Mouse (Mus musculus): Measurements from ENCODE around the gene Nkx1-2.

Nkx1-2 gene

DNA sequence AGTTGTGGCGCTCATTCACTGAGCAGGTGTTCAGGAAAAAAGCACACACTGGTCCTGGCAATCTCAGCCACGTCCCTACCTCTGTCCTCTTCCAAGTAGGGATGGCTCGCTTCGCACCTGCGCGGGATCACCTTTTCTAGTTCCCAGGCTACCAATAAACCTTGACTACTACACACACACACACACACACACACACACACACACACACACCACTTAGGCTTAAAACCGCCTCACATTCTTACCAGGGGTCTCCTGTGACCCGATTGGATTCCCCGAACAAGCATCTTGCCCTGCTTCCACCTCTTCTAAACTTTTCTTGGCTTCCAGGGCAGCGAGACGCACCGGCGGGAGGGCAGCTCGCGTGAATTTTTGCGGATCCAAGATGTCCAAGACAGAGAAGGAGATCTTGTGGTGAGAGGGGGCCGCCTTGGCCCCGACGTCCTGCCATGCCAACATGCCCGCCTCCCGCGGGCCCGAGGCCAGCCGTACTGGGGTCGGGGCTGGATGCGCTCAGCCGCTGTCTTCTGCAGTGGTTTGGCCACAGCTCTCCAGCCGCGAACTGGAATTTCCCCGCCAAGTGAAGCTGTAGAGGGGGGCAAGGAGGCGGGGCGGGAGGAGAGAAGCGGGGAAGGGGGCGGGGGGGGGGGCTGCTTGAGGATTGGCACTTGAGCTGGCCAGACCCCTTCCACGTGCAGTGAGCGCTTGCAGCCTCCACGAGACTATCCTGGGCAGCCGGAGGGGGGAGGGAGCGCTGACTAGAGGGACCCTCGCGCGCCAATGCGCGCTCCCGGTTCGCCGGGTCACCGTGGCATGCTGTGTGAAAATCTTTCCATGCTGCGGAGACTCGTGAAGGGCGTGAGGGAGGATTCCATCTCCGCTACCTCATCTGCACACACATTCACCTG, at the start of gene Nkx1-2:
Gene Nkx1-2, minus strand, starts transcription at position 567 of the 905 bp plus-strand sequence.
- no peak for DNase-seq

DNA sequence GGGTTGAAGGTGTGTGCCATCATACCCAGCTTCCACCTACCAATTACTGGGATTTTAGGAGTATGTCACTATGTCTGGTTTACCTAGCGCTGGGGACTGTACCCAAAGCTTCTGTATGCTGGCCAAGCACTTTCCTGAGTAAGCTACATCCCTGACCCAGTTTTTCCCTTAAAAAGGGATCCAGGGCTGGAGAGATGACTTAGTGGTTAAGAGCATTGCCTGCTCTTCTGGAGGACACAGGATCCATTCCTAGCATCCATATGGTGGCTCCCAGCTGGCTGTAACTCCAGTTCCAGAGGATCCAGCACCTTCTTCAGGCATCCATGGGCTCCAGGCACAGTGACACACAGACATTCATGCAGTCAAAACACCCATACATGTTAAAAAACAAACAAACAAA, 47.1 kb upstream of the Nkx1-2 start:
- no peak for DNase-seq

DNA sequence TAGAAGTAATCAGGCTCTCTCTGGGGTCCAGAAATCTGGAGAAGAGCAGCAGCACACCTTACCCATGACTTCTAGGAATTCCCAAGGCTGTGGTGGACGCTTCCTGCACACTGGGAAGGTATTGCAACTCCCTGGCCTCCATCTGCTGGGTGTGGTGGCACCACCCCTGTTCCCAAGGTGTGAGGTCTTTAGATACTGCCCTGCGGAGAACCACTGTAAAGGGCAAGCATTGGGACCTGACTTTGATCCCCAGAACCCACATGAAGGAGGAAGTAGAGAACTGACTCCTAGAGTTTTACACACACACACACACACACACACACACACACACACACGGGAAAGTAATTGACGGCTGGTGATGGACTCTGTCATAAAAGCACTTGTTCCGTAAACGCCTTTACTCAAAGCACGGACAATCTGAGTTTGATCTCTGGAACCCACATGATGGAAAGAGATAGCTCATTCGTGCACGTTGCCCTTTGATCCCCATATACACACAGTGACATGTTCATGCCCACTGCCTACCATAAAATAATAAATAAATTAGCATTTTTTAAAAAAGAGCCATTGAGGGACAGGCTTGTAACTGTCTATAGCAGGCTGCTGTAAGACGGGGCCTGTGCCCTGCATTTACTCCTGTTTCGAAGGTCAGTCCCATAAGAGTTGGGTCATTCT, 45.3 kb upstream of the Nkx1-2 start:
- DNase-seq = no peak

DNA sequence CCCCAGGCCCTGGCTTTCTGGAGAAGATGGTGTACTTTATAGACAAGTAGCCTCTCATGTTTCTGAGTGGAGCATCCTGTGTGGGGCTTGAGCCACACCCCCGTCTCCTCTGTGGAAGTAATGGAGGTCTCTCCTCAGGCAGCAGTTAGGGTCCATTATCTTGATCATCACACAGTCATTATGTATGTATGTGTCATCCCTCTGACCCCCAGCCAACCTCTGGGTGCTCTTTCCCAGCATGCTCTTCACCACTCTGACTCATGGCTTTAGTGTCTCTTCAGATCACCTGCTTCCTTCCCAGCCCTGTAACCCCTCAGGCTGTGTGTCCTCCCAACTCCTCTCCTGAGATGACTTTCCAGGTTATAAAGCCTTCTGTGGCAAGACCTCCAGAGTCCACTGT, 42.2 kb upstream of the Nkx1-2 start:
- DNase-seq = no peak

DNA sequence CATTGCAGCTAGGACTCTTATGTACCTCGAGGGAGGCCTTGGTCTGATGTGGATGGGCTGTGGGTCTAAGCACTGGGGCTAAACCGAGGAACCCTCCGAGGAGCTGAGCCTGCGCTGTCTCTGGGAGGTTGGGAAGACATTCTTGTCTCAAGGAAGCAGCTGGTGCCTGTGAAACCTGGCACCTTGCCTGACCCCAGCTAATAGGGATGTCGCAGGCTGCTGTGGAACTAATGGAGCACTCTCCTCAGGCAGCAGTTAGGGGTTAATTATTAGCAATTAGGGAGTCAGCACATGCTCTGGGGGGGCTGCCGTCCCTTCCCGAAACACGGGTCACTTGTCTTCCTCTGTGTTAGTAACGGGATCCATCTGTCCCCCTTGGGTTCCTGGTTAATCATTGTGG, 41.5 kb upstream of the Nkx1-2 start:
- no peak for DNase-seq

DNA sequence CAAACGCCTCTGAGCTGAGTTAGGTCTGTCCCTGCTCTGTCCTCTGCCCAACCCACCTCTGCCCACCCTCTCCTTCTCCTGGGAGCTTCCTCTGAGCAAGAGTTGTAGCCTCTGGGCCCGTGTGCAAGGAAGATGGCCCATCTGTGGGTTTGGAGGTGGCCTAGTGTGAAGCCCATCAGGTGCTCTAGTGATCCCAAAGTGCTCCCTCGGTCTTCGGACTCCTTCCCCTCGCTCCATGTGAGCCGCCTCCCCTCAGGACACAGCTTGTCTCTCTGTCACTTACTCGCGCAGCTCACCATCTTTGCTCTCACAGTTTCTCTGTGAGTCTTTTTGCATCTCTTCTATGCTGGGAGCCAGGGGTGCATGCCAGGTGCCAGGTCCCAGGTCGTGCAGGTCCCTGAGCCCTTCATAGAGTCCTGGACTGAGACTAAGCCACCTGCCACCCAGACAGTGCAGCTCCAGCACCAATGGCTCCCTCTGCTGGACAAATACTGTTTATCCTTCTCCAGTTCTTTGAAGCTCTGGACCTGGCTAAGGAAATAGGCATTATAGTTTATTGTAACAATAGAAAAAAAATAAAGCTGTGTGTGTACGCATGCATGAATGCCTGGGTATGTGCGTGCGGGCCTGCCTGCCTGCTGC, 39.1 kb upstream of the Nkx1-2 start:
- no peak for DNase-seq

DNA sequence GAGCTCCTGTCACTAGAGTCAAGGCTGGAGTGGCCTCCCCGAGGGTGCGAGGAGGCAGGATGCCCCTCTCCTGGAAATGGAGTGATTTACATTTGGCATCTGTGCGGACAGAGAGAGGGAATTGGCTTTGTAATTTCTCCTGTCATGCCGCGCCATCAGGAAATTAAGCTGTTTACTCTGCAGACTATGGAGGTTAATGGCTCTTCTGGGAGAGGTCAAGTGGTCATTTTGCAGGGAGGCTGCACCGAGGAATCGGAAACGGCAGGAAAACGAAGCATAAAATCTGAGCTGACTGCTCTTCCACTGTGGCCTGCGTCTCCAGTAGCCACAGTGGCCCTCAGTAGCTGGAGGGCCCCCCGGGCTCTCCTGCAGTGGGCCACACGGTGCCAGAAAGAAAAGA, 37.9 kb upstream of the Nkx1-2 start:
- DNase-seq = no peak

DNA sequence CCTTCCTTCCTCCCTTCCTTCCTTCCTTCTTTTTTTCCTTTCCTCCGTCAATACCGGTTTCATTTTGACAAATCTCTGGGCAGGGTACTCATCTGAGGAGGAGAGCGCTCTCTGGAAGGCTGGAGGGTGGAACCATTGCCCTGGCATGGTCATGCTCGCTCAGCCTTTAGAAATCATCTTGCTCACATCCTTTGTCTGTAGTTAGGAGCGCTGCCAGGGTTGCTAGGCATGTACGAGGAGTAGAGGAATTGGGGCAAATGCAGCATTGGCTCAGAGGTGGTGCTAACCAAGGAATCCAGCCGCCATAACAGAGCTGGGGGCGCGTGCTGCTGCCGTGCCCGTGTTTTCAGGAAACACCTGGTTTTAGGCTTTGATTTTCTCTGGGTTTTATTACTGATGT, 31.9 kb upstream of the Nkx1-2 start:
- DNase-seq = no peak

DNA sequence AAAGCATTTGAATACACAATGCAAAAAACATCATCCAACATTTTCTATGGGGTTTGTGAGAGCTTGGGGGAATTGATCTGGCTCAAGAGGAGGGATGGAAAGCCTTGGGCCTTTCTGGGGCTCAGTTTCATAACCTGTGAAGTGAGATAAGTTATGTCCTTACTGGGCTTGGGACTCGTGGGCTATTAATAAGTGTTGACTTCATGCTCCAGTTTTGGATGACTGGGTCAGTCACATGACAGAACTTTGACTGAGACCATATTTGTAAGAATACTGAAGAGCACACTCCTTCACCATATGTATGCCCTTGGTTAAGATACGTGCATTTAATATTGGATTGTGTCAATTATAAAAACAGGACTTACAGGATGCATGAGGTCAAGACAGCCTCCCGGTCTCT, 28.0 kb upstream of the Nkx1-2 start:
- no peak for DNase-seq

DNA sequence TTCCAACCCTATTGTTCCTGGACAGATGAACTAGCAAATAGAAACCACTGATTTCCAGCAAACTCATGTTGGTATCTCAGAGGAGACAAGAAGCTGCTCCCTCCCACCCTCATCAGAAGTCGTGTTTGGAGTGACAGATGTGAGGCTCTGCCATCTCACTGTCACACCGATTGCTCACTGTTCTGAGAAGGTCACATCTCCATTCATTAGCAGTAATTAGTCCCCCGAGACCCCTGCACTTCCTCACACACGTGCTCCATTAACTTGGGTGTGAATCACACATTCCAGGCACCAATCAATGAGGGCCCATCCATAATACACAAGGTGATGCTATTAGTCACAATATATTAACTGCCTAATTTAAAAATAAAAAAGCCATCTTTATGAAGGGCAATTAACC, 26.7 kb upstream of the Nkx1-2 start:
- no peak for DNase-seq

DNA sequence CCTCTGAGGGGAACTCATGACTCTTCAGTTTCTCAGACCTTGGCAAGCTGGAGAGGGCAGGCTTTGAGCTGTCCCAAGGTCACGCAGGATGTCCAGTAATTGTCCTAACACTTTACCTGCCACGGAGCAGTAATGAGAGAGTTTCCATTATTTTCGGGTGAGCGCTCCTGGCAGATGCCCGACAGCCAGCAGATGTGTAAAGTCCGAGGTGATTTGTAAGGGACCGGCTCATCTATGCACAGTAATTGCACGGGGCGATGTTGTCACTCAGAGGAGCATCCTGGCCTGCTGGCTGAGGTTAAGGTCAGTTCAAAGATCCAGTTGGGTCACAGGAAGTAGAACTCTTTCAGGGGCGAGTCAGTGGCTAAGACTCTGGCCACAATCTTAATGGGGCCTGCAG, 24.7 kb upstream of the Nkx1-2 start:
- DNase-seq = no peak

DNA sequence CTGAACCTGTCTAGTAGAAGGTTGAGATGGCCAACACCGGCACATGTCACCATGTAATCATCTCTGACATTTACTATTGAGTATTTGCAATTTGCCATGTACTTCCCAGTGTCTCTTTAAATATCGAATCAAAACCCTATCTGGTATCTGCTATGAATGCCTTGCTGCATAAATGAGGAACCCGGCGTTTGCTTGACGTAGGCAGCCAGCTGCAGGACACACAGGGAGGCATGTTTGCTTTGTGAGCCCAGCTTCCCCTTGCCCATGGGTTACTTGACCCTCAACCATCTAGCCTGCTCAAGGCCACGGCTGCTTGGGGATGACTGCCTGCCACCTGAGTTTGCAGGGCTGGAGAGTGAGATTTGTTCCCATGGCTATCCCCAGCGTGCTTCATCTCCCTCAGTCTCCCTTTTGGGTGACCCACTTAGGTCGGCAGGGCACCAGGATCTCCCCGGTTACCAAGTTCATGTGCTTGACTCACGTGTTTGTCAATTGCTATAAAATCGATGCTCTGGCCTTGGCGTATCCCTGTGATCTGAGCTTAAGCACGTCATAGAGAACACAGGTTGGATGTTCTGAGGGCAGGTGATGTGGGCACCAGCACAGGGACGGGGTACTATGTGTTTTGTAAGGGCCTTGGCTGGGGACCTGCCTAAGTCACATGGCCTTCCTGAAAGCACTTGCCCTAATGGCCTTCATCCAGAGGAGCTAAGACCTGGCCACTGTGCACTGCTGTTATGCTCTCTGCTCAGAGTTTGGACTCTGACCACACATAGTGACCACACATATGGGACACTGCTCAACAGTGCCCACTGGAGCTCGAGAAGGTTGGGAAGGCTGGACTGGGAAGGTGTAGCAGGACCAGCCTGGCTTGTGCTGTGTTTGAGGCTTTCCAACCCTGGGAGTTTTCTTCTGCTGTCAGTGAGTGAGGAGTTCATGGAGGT, 20.8 kb upstream of the Nkx1-2 start:
- no peak for DNase-seq

DNA sequence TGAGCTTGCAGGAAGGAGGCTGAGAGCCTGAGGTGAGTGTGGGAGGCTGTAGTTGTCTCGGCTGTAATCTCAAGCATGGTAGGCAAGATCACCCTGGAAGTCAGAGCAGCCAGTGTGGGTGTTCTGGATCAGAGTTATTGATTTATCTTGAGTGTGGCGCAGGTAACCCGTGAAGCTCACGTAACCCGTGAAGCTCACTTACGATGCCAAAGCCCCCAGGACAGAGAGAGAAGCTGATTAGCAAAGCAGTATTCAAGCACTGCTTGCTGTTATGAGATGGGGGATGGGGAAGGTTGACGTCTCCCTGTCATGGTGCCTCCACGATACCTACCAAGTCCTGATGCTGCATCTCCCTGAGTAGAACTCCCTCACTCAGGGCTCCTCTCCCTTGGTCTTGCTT, 20.1 kb upstream of the Nkx1-2 start:
- no peak for DNase-seq

DNA sequence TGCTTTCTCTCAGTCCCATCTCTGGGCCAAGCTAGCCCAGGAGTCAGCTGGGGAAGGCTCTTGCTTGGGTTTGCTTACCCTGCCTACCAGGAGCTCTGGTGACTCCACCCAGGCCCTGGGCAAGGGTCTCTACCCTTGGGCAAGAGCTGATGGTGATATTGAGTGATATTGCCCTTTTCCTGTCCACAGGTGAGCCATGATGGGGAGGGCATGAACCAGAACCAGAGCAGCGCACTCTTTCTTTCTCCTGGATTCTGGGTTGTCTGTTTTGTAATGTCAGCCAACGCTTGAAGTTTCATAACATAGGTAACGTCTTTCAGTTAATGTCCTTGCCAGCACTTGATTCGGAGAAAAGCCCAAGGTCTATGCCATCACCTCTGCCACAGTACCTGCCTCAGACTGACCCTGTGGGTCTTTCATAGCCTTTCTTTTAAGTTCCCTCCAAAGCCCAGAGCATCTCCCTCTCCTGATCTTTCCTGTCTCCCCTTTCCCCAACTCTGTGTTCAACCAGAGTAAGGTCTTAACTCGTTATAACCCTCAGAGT, 17.7 kb upstream of the Nkx1-2 start:
- no peak for DNase-seq

DNA sequence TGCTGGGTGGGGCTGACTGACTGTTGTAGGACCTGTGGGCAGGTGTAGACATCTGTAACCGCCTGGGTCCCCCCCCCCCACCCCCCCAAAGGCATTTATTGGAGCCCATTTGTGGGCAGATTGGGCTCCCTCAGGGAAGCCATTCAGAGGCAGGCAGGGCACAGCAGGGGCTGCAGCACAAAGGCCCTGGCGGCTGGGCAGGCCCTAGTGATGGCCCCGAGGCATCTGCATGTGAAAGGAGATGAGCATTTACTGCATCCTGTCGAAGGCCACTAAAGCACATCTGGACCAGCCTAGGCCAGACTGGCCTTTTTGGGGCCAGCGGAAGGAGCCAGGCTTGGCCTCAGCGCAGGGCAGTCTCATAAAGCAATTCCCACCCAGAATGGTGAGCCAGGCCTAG, 17.0 kb upstream of the Nkx1-2 start:
- no peak for DNase-seq

DNA sequence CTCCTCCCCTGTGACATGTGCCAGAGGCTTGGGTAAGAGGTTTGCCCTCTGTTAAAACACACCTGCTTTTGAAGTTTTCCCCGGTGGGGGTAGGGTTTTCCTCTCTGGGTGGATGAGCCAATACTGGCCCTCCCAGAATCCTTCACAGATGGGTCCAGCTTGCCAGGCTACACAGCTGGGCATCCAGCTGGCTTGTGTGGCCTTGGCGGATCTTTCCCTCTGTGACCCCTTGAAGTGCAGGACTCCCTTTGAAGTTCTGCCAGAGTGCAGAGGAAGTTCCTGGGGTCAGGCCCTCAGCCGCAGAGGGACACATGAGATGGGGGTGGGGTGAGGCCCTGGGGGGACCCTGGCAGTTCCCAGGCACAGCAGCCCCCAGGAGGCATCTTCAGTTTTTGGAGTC, 15.9 kb upstream of the Nkx1-2 start:
- DNase-seq = no peak

DNA sequence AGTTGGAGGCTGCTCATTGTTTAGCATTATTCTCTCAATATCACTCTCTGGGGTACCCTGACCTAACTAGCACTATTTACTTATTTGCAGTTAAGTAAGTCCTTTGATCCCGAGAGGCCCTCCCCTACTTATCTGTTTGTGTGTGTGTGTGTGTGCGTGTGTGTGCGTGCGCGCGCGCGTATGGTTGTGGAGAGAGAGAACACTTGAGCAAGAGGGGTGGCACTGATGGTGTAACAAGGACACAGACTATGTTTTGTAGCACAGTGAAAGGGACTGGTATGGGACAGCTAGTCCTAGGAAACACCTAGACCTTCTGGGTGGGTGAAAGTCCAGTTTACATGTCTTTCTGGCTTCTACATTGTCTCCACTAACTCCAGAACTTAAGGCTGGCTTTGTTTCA, 12.1 kb upstream of the Nkx1-2 start:
- DNase-seq = no peak

DNA sequence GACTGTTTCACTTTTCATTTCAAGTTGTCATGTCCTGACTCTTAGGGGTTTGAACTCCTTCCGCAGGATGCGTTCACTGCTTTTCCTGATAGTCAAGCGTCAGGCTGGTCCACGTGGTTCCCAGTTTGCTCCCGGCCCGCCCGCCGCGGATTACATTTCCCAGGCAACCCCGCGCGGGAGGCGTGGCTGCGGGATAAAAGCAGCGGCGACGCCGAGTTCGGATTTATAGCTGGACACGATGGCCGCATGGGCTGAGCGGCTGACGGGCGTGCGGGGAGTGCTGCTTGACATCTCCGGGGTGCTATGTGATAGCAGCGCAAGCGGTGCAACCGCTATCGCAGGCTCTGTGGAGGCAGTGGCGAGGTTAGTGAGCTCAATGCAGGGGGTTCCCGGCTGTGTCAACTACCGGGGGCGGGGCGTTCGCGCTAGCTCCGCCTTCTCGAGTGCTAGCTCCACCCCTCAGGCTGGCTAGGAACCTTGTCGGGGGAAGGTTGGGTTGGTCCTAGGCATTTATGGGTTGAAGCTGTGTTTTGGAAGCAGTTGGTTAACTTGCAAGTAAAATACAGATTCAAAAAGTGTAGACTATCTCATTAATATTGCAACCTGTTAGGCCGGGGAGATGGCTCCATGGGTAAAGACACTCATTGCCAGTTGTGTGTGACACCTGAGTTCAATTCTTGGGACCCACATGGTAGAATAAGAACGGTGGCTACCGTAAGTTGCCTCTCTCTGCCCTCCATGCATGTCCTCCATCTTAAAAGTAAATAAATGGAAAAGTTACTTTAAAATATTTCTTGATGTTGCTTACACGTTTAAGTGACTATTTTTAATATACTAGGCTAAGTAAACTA, 11.3 kb upstream of the Nkx1-2 start, which contains the start of gene Lhpp:
Gene Lhpp, plus strand, starts transcription at position 171 of the 851 bp plus-strand sequence.
- DNase-seq = peak; percentile 84

DNA sequence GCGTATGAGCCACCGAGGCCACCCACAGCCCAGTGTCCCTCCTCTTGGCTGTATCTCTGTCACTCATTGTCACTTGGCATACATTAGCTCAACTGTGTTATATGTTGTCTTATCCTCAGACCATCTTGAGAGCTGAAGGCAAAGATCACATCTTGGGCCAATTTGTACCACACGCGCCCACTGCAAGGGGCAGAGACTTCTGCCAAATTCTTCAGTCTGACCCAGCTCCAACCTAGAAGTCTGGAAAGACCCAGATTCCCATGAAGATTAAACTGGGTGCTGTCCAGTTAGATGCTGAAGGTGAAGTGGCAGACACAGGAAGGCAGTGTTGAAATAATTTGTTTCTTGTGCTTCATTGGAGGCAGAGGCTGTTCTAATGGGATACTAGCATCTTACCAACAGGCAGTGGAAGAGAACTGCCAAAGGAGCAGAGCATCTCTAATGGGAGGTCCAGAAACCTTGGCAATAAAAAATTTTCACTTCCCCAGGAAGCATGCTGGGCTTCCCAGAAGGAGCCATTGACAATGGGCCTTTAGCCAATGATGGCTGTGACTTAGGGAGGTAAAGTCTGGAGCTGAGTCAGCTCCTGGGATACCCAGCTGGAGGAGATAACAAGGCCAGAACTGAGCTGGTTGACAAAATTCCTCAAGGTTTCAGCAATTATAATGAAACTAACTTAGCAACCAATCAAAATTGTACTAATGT, 9.0 kb upstream of the Nkx1-2 start:
- DNase-seq = no peak

DNA sequence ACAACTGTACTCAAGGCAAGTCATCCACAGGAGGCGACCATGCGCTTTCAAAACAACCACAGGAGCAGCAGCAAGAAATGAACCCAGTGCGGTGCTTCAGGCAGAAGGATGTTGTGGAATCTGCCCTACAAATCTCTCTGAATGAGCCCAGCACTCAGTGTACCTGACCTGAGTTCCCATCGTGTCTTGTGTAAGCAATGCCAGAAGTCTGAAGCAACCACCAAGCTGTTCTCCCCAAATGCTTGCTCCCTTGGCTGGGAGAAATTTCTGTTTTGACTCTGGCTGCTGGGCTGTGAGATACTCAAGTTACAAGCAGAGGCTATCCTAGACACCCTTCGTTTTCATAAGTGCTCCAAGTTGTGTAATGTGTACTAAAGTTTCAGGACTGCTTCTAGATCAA, 6.3 kb upstream of the Nkx1-2 start:
- no peak for DNase-seq

DNA sequence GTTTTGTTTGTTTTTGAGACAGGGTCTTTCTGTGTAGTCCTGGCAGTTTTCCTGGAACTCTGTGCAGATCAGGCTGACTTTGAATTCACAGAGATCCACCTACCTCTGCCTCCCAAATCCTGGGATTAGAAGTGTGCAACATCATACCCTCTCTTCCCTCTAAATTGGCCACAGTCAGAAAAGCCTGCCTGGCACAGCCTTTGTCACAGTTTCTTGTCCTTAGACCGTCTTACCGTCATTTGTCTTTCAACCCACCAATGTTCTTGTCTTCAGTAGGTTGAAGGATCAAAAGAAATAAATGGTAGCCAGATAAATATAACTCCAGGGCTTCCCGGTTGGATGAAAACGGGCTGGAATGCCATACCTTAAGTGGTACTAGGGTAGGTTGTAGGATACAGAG, 5.3 kb upstream of the Nkx1-2 start:
- no peak for DNase-seq
